Mouse (Mus musculus): ENCODE data around the gene Gipc2. TPM values are rescaled to one million over a fixed set of nuclear protein-coding genes. Genes with fewer than 3 reads are reported as not detected.
"Not testable (repeated sequence)": the region's sequence is repeated elsewhere in the genome, so short reads cannot be mapped to it uniquely, and the experiment has no call there.

The Gipc2 gene
- polyA plus RNA-seq, 1 experiment from 2014 or later, result 12.3 TPM

DNA sequence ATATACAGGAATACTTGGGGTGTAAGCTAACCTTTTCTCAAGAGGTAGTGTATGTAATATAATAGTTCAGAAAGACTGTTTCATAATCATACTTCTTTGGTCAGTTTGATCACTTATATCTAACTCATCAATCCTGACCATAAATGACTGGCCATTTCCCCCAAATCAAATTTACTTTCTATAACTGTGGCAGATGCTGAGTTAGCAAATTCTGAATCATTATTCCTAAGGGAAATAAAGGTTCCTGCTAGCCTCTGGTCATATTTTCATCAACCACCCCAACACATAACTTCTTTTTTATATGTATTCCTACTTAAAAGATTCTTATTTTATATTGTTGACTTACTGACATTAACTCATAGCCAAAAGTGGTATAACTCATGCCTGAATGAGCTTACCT is 36.9 kb upstream of the Gipc2 start:
- Histone ChIP-seq H3K9me3 (replicated peaks) (no peaks in the 10 kb centered on the region), H3K4me3 (no peak overlapping the region), H3K4me1 (peaks cover 40% of the 10 kb centered on the region), H3K4me2 (no peak overlapping the region), H3K27ac (no peak overlapping the region), H3K27me3 (replicated peaks) (no peaks in the 10 kb centered on the region), H3K9ac (no peak overlapping the region), H3K36me3 (peaks cover 9% of the 10 kb centered on the region)
- ATAC-seq, result no peak

DNA sequence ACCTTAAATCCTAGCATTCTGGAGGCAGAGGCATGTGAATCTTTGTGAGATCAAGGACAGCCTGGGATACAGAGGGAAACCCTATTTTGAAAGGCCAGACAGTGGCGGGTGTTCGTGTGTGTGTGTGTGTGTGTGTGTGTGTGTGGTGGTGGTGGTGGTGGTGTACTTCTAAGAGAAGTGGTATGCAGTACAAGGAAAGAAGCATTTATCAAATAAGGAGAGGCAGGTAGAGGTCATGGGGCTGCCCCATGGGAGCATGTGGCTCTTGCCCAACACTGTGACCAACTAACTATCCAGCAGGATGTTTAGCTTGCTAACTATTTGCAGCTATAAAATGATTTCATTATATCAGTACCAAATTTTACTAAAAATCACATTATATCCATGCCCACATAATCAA is 35.6 kb upstream of the Gipc2 start:
- Histone ChIP-seq H3K9ac (no peak overlapping the region), H3K4me3 (no peak overlapping the region), H3K9me3 (replicated peaks) (no peaks in the 10 kb centered on the region), H3K27ac (0 out of 2 replicates have a peak overlapping the region, but pooled peaks have one; percentile 16), H3K27me3 (replicated peaks) (no peaks in the 10 kb centered on the region), H3K4me1 (peaks cover 41% of the 10 kb centered on the region), H3K36me3 (no peaks in the 10 kb centered on the region), H3K4me2 (no peak overlapping the region)
- 85% methylated on average over 2 of the region's 2 CpGs for WGBS (ENCODE audit: insufficient replicate concordance)
- ATAC-seq, result no peak

DNA sequence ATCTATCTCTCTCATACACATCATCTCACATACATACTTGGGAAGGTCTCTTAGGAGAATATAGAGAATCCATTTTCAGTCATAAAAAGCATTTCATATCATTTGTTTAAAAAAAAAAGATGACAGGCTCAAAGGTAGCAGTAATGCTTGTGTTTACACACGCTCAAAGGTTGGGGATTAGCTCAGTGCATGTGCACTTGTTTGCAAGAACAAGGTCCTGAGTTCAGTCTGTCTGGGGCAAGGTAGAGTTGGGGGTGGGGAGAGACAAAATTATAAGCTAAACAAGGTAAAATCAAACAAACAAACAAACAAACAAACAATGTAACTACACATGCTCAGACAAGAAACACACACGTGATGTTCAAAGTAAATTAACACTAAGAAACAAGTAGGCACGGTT is 35.2 kb upstream of the Gipc2 start:
- peak overlapping the region; percentile 59; the same call in 1 of the 2 replicates for H3K27ac ChIP-seq
- no peak overlapping the region for H3K4me2 ChIP-seq
- WGBS (ENCODE audit: insufficient replicate concordance), result 81% methylated on average over 3 of the region's 3 CpGs
- H3K9ac ChIP-seq, result no peak overlapping the region
- no peak overlapping the region for H3K4me3 ChIP-seq
- H3K9me3 ChIP-seq (replicated peaks), result no peaks in the 10 kb centered on the region
- no peaks in the 10 kb centered on the region for H3K36me3 ChIP-seq
- H3K4me1 ChIP-seq, result peaks cover 41% of the 10 kb centered on the region
- H3K27me3 ChIP-seq (replicated peaks), result no peaks in the 10 kb centered on the region
- no peak for ATAC-seq

DNA sequence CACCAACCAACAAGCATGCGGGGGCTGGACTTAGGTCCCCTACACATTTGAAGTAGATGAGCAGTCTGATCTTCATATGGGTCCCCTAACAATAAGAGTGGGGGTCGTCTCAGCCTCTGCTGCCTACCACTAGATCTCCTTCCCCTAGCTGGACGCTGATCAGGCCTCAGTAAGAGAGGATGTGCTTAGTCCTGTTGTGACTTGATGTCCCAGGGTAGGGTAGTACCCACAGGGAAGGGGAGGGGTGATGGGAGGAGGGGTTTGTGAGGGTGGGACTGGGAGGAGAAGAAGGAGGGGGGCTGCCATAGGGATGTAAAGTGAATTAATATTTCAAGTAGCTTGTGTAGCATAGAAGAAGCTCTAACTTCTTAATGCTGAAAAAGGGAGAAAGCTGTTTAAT is 33.1 kb upstream of the Gipc2 start:
- peak overlapping the region; percentile 8; the same call in 1 of the 2 replicates for H3K27ac ChIP-seq
- no peak for ATAC-seq
- no peak overlapping the region for H3K9ac ChIP-seq
- H3K4me1 ChIP-seq, result peaks cover 37% of the 10 kb centered on the region
- no peaks in the 10 kb centered on the region for H3K9me3 ChIP-seq (replicated peaks)
- no peaks in the 10 kb centered on the region for H3K36me3 ChIP-seq
- 57% methylated on average over 3 of the region's 3 CpGs for WGBS (ENCODE audit: insufficient replicate concordance)
- no peak overlapping the region for H3K4me3 ChIP-seq
- peak overlapping the region; percentile 34 for H3K4me2 ChIP-seq
- no peaks in the 10 kb centered on the region for H3K27me3 ChIP-seq (replicated peaks)

DNA sequence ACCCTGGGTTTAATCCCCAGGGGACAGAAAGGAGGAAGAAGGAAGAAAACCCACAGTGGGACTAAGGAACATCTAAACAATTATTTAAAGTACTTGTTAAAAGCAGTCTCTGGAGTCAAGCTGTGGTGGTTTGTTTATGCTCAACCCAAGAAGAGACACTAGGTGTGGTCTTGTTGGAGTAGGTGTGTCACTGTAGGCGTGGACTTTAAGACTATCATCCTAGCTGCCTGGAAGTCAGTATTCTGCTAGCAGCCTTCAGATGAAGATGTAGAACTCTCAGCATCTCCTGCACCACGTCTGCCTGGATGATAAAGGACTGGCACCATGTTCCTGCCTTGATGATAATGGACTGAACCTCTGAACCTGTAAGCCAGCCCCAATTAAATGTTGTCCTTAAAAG is 31.2 kb upstream of the Gipc2 start:
- not testable (repeated sequence) for H3K9me3 ChIP-seq (replicated peaks); H3K27me3 ChIP-seq (replicated peaks); H3K36me3 ChIP-seq
- Histone ChIP-seq H3K4me2 (peak overlapping the region; percentile 59), H3K4me1 (peaks cover 29% of the 10 kb centered on the region), H3K27ac (peak overlapping the region; percentile 93), H3K4me3 (peak overlapping the region; percentile 55), H3K9ac (peak overlapping the region; percentile 57)
- ATAC-seq, result peak; percentile 84
- WGBS (ENCODE audit: insufficient replicate concordance), result 19% methylated on average over 2 of the region's 2 CpGs

DNA sequence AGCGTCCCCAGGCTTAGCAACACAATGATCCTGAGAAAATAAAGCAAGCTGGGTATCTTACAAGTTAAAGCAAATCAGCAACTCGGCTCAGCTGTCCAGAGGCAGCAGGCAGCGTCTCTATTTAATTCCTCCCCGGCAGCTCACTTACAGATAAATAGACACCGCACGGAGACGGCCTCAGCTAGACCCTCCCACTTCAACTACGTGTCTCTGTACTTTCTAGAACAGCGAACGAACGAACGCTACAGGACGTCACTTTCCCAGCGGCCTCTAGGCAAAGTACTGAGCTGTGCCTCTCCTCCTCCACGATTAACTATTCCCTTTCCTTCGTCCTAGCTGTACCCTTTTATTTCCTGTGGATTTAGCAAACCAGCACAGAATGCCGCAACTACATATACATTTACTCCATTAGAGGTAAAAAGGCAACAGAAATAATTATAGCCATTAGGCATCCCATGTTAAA is 27.6 kb upstream of the Gipc2 start:
- peak overlapping the region; percentile 83 for H3K9ac ChIP-seq
- WGBS (ENCODE audit: insufficient replicate concordance), result under 1% methylated on average over 17 of the region's 17 CpGs

GRCm38 (mm10) chr3:152193177-152193576 is 27.1 kb upstream of the Gipc2 start:
- 4% methylated on average over 7 of the region's 7 CpGs for WGBS (ENCODE audit: insufficient replicate concordance)
- H3K9me3 ChIP-seq (replicated peaks), result no peaks in the 10 kb centered on the region
- ATAC-seq, result no peak
- peak overlapping the region; percentile 72 for H3K4me3 ChIP-seq
- peaks cover 51% of the 10 kb centered on the region for H3K4me1 ChIP-seq
- peak overlapping the region; percentile 61 for H3K4me2 ChIP-seq
- peak overlapping the region; percentile 97 for H3K27ac ChIP-seq
- no peaks in the 10 kb centered on the region for H3K27me3 ChIP-seq (replicated peaks)
- peak overlapping the region; percentile 83 for H3K9ac ChIP-seq
- H3K36me3 ChIP-seq, result peaks cover 9% of the 10 kb centered on the region; the same call in 1 of the 2 replicates

More for the DNA sequence above, 27.6 kb upstream of the Gipc2 start:
- Histone ChIP-seq H3K4me2 (peak overlapping the region; percentile 61), H3K4me1 (peaks cover 51% of the 10 kb centered on the region), H3K36me3 (peaks cover 7% of the 10 kb centered on the region; the same call in 1 of the 2 replicates), H3K27me3 (replicated peaks) (no peaks in the 10 kb centered on the region), H3K27ac (peak overlapping the region; percentile 97), H3K4me3 (peak overlapping the region; percentile 72), H3K9me3 (replicated peaks) (no peaks in the 10 kb centered on the region)
- peak; percentile 94 for ATAC-seq

- no peak for ATAC-seq
- Histone ChIP-seq H3K9ac (peak overlapping the region; percentile 85), H3K4me2 (peak overlapping the region; percentile 79), H3K27ac (peak overlapping the region; percentile 79), H3K4me3 (peak overlapping the region; percentile 74), H3K36me3 (peaks cover 15% of the 10 kb centered on the region; the same call in 1 of the 2 replicates), H3K9me3 (replicated peaks) (no peaks in the 10 kb centered on the region), H3K4me1 (peaks cover 44% of the 10 kb centered on the region), H3K27me3 (replicated peaks) (no peaks in the 10 kb centered on the region)
- 13% methylated on average over 11 of the region's 11 CpGs for WGBS (ENCODE audit: insufficient replicate concordance)
Observed at GRCm38 (mm10) chr3:152192238-152192931, 26.4 kb upstream of the Gipc2 start.

- peak overlapping the region; percentile 85 for H3K9ac ChIP-seq
Observed at GRCm38 (mm10) chr3:152191791-152192237, 25.8 kb upstream of the Gipc2 start.

DNA sequence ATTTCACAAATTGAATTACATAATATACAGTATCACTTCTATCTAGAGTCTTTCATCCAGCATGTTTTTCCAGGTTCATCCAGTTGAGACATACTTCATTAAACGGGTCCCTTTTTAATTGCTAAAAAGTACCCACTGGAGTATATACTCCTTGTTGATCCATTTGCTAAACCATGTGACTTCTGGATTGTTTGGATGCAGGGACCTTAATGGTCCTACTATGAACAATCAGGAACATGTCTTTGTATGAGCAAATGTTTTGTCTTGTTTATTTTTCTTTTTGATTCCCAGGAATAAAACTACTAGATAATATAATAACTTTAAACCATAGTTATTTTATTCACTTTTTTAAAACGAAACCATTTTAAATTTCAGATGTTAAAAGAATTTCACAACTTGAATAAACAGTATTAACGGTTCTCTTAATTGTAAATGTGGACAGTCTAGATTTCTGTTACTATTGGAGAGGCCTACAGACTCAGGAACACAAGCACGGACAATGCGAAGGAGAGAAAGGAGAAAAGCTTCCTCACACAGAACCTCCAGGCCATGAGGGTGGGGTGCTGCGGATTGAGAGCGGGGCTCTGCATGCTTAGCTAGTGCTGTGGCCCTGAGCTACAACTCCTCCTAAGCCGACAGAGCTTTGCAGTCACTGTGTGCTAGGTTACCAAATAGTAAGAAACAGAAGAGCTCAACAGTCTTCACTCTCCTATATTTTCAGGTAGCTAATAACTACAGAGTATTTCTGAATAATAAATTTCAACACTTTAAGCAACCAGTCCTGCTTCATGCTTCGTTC is 24.8 kb upstream of the Gipc2 start:
- ATAC-seq, result peak; percentile 31; the same call in 1 of the 2 replicates
- Histone ChIP-seq H3K27me3 (replicated peaks) (no peaks in the 10 kb centered on the region), H3K4me3 (peak overlapping the region; percentile 74), H3K36me3 (peaks cover 27% of the 10 kb centered on the region), H3K9ac (peak overlapping the region; percentile 85), H3K27ac (peak overlapping the region; percentile 64), H3K9me3 (replicated peaks) (no peaks in the 10 kb centered on the region), H3K4me1 (peaks cover 34% of the 10 kb centered on the region), H3K4me2 (peak overlapping the region; percentile 79)
- 47% methylated on average over 9 of the region's 9 CpGs for WGBS (ENCODE audit: insufficient replicate concordance)

More at GRCm38 (mm10) chr3:152191791-152192237, 25.8 kb upstream of the Gipc2 start:
- Histone ChIP-seq H3K9me3 (replicated peaks) (no peaks in the 10 kb centered on the region), H3K4me1 (peaks cover 38% of the 10 kb centered on the region), H3K4me2 (peak overlapping the region; percentile 79), H3K27ac (peak overlapping the region; percentile 79), H3K36me3 (peaks cover 18% of the 10 kb centered on the region), H3K4me3 (peak overlapping the region; percentile 74), H3K27me3 (replicated peaks) (no peaks in the 10 kb centered on the region)
- WGBS (ENCODE audit: insufficient replicate concordance), result 11% methylated on average over 6 of the region's 6 CpGs
- ATAC-seq, result peak; percentile 65

DNA sequence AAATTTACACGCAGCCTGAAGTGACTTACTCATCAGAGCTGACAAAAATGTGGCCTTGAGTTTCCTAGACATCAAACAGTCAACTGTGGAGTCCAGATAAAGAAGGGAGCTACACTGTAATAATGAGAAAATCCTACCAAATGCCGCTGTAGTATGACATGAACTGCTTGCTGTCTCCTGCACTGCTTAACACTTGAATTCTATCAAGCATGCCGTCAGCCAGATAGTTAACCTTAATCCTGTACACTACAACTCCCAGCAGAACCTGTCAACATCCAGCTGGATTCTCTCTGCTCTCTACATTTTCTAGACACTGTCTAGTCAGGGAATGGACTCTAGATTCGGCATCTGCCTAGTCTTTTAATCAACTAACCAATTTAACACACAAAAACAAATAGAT is 23.3 kb upstream of the Gipc2 start:
- H3K4me3 ChIP-seq, result peak overlapping the region; percentile 37
- peak overlapping the region; percentile 47; the same call in 1 of the 2 replicates for H3K9ac ChIP-seq
- no peaks in the 10 kb centered on the region for H3K27me3 ChIP-seq (replicated peaks)
- peaks cover 32% of the 10 kb centered on the region for H3K4me1 ChIP-seq
- no peaks in the 10 kb centered on the region for H3K9me3 ChIP-seq (replicated peaks)
- no peak for ATAC-seq
- peak overlapping the region; percentile 30 for H3K27ac ChIP-seq
- 46% methylated on average over 4 of the region's 4 CpGs for WGBS (ENCODE audit: insufficient replicate concordance)
- peaks cover 43% of the 10 kb centered on the region for H3K36me3 ChIP-seq
- peak overlapping the region; percentile 79 for H3K4me2 ChIP-seq

- H3K4me3 ChIP-seq, result no peak overlapping the region
- no peaks in the 10 kb centered on the region for H3K9me3 ChIP-seq (replicated peaks)
- H3K4me1 ChIP-seq, result peaks cover 25% of the 10 kb centered on the region
- H3K9ac ChIP-seq, result no peak overlapping the region
- WGBS (ENCODE audit: insufficient replicate concordance), result 83% methylated on average over 6 of the region's 6 CpGs
- no peak overlapping the region for H3K27ac ChIP-seq
- no peak overlapping the region for H3K4me2 ChIP-seq
- H3K36me3 ChIP-seq, result peaks cover 68% of the 10 kb centered on the region
- H3K27me3 ChIP-seq (replicated peaks), result no peaks in the 10 kb centered on the region
- ATAC-seq, result no peak
Observed at GRCm38 (mm10) chr3:152186106-152186505, 20.1 kb upstream of the Gipc2 start.

All from liver, embryonic 12.5 days (tissue).